Mouse (Mus musculus): ENCODE results near the gene Dnal1.

DNA sequence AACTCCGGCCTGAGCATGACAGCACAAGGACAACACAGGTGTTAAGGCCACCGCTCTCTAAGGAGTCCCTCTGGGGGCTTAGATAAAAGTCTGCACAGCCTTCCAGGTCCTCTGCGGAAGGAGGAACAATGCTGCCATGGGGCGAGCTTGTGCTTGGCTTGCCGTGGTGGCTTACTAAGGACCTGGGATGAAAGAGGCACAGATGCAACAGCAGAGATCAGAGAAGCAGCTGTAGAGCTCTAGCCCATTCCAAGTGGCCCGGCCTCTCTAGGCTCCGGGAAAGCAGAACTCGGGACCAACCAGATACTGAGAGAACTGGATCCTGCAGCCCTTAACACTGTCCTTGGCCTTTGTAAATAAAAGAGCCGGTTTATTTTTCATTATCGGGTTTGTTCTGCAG lies 37.7 kb downstream of the Dnal1 start:
- TF ChIP-seq TAL1 (IDR thresholded peaks at IDR 0.05; ENCODE audit: low read length) = no peak
- no peak for TF ChIP-seq GATA1 (IDR thresholded peaks at IDR 0.05; ENCODE audit: low read length)

Measured in erythroblast, embryonic 14.5 days (primary cell).